Mouse (Mus musculus) midbrain, embryonic 14.5 days (tissue): Measurements from ENCODE around the gene Cux2. TPM values are rescaled to one million over a fixed set of nuclear protein-coding genes. Genes with fewer than 3 reads are reported as not detected.

ENCODE experiments used
- ATAC-seq: fragments of 200-750 bp; cut with Nextera tagmentation; 2 replicates; pipeline ENCODE4 v1.8.0; 2017; ENCODE audit warnings: moderate number of reproducible peaks, moderate library complexity; ENCODE audit not compliant: low FRiP score, low TSS enrichment
- DNase-seq: peaks from one replicate; pipeline ENCODE4 v3.0.0-alpha.2; 2015
- H3K27ac ChIP-seq: fragments of 300-500 bp; sonication (generic); replicated peaks from 2 replicates; pipeline ENCODE4 v1.5.1; 2014; ENCODE audit warnings: mild to moderate bottlenecking, low read depth, low read length, moderate library complexity
- H3K27me3 ChIP-seq: fragments of 300-500 bp; sonication (generic); 2 replicates; pipeline ENCODE4 v1.6.1; 2014; ENCODE audit warnings: low read length, control low read depth, mixed read lengths; ENCODE audit not compliant: control insufficient read depth, insufficient read depth
- H3K36me3 ChIP-seq: fragments of 300-500 bp; sonication (generic); 2 replicates; pipeline ENCODE4 v1.6.1; 2014; ENCODE audit warnings: low read length, control low read depth; ENCODE audit not compliant: control insufficient read depth, insufficient read depth
- H3K4me1 ChIP-seq: fragments of 300-500 bp; sonication (generic); 2 replicates; pipeline ENCODE4 v1.6.1; 2014; ENCODE audit warnings: mild to moderate bottlenecking, antibody characterized with exemption, low read length, control low read depth; ENCODE audit not compliant: control insufficient read depth, insufficient read depth
- H3K4me2 ChIP-seq: fragments of 300-500 bp; sonication (generic); 2 replicates; pipeline ENCODE4 v1.6.1; 2014; ENCODE audit warnings: mild to moderate bottlenecking, low read length, moderate library complexity
- H3K4me3 ChIP-seq: fragments of 300-500 bp; sonication (generic); replicated peaks from 2 replicates; pipeline ENCODE4 v1.5.1; 2014; ENCODE audit warnings: low read depth, low read length
- H3K9ac ChIP-seq: fragments of 300-500 bp; sonication (generic); replicated peaks from 2 replicates; pipeline ENCODE4 v1.6.1; 2014; ENCODE audit warnings: mild to moderate bottlenecking, low read length, moderate library complexity
- H3K9me3 ChIP-seq: fragments of 300-500 bp; sonication (generic); 2 replicates; pipeline ENCODE4 v1.6.1; 2016; ENCODE audit warnings: low read length, control low read depth, mixed read lengths; ENCODE audit not compliant: control insufficient read depth
- WGBS: fragments of 180-500 bp; shearing (Covaris S2); extraction: QIAGEN DNeasy Blood & Tissue Kit; methylation state at CpG from one replicate; pipeline ENCODE4 v1.1.7; 2014; 5-methylcytosine and 5-hydroxymethylcytosine counted together
- polyA plus RNA-seq: library from polyadenylated mRNA; unstranded; fragments of >200 nt; fragmentation: Nextera tagmentation; extraction: Ambion mirVana; gene quantifications from 2 replicates; pipeline ENCODE4 v1.2.1, GENCODE M21; 2014

Cux2 gene
- polyA plus RNA-seq, 1 experiment from 2014 or later = 28.8 TPM

- no peak for DNase-seq
- no peak overlapping the region for H3K4me3 ChIP-seq
- no peaks in the 10 kb centered on the region for H3K9me3 ChIP-seq
- peaks cover 33% of the 10 kb centered on the region for H3K4me1 ChIP-seq
- WGBS = 94% methylated on average over 2 of the region's 2 CpGs
- peaks cover 36% of the 10 kb centered on the region for H3K27me3 ChIP-seq
- no peak overlapping the region for H3K9ac ChIP-seq
- H3K4me2 ChIP-seq = no peak overlapping the region
- ATAC-seq = no peak
- no peaks in the 10 kb centered on the region for H3K36me3 ChIP-seq
- H3K27ac ChIP-seq = no peak overlapping the region
Measured at GRCm38 (mm10) chr5:121833159-121833558, 216.7 kb downstream of the Cux2 start.

- H3K9ac ChIP-seq = 0 out of 2 replicates have a peak overlapping the region, but pooled peaks have one; percentile 20
- no peaks in the 10 kb centered on the region for H3K9me3 ChIP-seq
- H3K36me3 ChIP-seq = no peaks in the 10 kb centered on the region
- peaks cover 34% of the 10 kb centered on the region for H3K27me3 ChIP-seq
- no peak overlapping the region for H3K27ac ChIP-seq
- H3K4me3 ChIP-seq = no peak overlapping the region
- ATAC-seq (no peak), DNase-seq (no peak)
- H3K4me1 ChIP-seq = peaks cover 33% of the 10 kb centered on the region
- WGBS = 76% methylated on average over 6 of the region's 6 CpGs
- no peak overlapping the region for H3K4me2 ChIP-seq
Measured at GRCm38 (mm10) chr5:121832376-121833155, 217.3 kb downstream of the Cux2 start.

GRCm38 (mm10) chr5:121831002-121831601 lies 218.8 kb downstream of the Cux2 start:
- DNase-seq (no peak), ATAC-seq (no peak)
- no peaks in the 10 kb centered on the region for H3K9me3 ChIP-seq
- no peak overlapping the region for H3K4me2 ChIP-seq
- no peak overlapping the region for H3K9ac ChIP-seq
- H3K27me3 ChIP-seq = peaks cover 24% of the 10 kb centered on the region; the same call in 1 of the 2 replicates
- H3K4me3 ChIP-seq = no peak overlapping the region
- no peaks in the 10 kb centered on the region for H3K36me3 ChIP-seq
- peaks cover 26% of the 10 kb centered on the region for H3K4me1 ChIP-seq
- H3K27ac ChIP-seq = no peak overlapping the region
- 88% methylated on average over 6 of the region's 6 CpGs for WGBS

- WGBS = 2% methylated on average over 79 of the region's 82 CpGs
- peak; percentile 62 for ATAC-seq
- peak overlapping the region; percentile 49 for H3K9ac ChIP-seq
- no peaks in the 10 kb centered on the region for H3K36me3 ChIP-seq
- peak; percentile 84 for DNase-seq
- no peaks in the 10 kb centered on the region for H3K9me3 ChIP-seq
- H3K27ac ChIP-seq = 0 out of 2 replicates have a peak overlapping the region, but pooled peaks have one; percentile 20
- H3K4me1 ChIP-seq = peaks cover 16% of the 10 kb centered on the region; the same call in 1 of the 2 replicates
- H3K4me2 ChIP-seq = peak overlapping the region; percentile 91
- H3K4me3 ChIP-seq = peak overlapping the region; percentile 43
- peaks cover 10% of the 10 kb centered on the region; the same call in 1 of the 2 replicates for H3K27me3 ChIP-seq
Measured at GRCm38 (mm10) chr5:121828491-121829432, 221.1 kb downstream of the Cux2 start.

- no peak for ATAC-seq
Measured at GRCm38 (mm10) chr5:121827876-121828275, 222.0 kb downstream of the Cux2 start.

GRCm38 (mm10) chr5:121825606-121826005 lies 224.3 kb downstream of the Cux2 start:
- Histone ChIP-seq H3K4me2 (no peak overlapping the region), H3K9ac (no peak overlapping the region), H3K27ac (no peak overlapping the region), H3K36me3 (peaks cover 15% of the 10 kb centered on the region), H3K4me3 (no peak overlapping the region), H3K9me3 (no peaks in the 10 kb centered on the region), H3K27me3 (peaks cover 10% of the 10 kb centered on the region; the same call in 1 of the 2 replicates), H3K4me1 (peaks cover 9% of the 10 kb centered on the region; the same call in 1 of the 2 replicates)
- 93% methylated on average over 3 of the region's 3 CpGs for WGBS
- DNase-seq = no peak
- no peak for ATAC-seq

More at GRCm38 (mm10) chr5:121827876-121828275, 222.0 kb downstream of the Cux2 start:
- H3K4me1 ChIP-seq = peaks cover 11% of the 10 kb centered on the region; the same call in 1 of the 2 replicates
- no peaks in the 10 kb centered on the region for H3K36me3 ChIP-seq
- no peak overlapping the region; the same call in 1 of the 2 replicates for H3K9ac ChIP-seq
- peaks cover 10% of the 10 kb centered on the region; the same call in 1 of the 2 replicates for H3K27me3 ChIP-seq
- H3K9me3 ChIP-seq = no peaks in the 10 kb centered on the region
- WGBS = 78% methylated on average over 4 of the region's 4 CpGs
- H3K4me2 ChIP-seq = peak overlapping the region; percentile 91
- H3K27ac ChIP-seq = no peak overlapping the region
- DNase-seq = no peak
- 0 out of 2 replicates have a peak overlapping the region, but pooled peaks have one; percentile 43 for H3K4me3 ChIP-seq

- Histone ChIP-seq H3K9me3 (no peaks in the 10 kb centered on the region), H3K27ac (no peak overlapping the region; the same call in 1 of the 2 replicates), H3K9ac (no peak overlapping the region)
Measured at GRCm38 (mm10) chr5:121824121-121824520, 225.8 kb downstream of the Cux2 start.

GRCm38 (mm10) chr5:121823668-121824067 lies 226.2 kb downstream of the Cux2 start:
- 100% methylated on average over 1 of the region's 1 CpGs for WGBS
- Histone ChIP-seq H3K9me3 (no peaks in the 10 kb centered on the region), H3K27ac (0 out of 2 replicates have a peak overlapping the region, but pooled peaks have one; percentile 37), H3K4me3 (no peak overlapping the region), H3K9ac (no peak overlapping the region), H3K27me3 (0 out of 2 replicates have a peak, but pooled peaks cover 3% of the 10 kb centered on the region), H3K4me2 (no peak overlapping the region), H3K36me3 (peaks cover 32% of the 10 kb centered on the region), H3K4me1 (peaks cover 5% of the 10 kb centered on the region; the same call in 1 of the 2 replicates)
- DNase-seq (no peak), ATAC-seq (no peak)

More at GRCm38 (mm10) chr5:121824121-121824520, 225.8 kb downstream of the Cux2 start:
- 72% methylated on average over 4 of the region's 4 CpGs for WGBS
- H3K36me3 ChIP-seq = peaks cover 28% of the 10 kb centered on the region
- H3K4me1 ChIP-seq = peaks cover 6% of the 10 kb centered on the region; the same call in 1 of the 2 replicates
- H3K4me3 ChIP-seq = no peak overlapping the region
- no peak for DNase-seq
- ATAC-seq = no peak
- no peak overlapping the region for H3K4me2 ChIP-seq
- 0 out of 2 replicates have a peak, but pooled peaks cover 3% of the 10 kb centered on the region for H3K27me3 ChIP-seq
